Mouse (Mus musculus): ENCODE measurements around the gene Kcnn4.

Kcnn4 gene

DNA sequence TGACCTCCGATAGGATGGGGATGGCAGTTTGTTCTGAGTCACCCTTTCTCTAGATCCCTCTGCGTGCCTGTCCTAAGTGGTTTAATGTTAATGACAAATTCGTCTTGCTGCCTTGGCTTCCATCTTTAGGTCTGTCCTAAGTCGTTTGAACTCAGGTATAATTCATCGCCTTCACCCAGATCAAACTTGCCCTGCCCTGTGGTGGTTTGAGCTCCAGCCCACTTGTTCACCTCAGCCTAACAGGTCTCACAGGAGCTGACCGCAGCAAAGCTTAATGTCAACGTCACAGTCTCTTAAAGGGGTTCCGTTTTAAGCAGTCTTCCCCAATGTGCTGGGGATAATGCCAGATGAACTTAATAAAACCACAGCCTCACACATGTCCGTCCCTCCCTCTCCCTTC is 55.9 kb downstream of the Kcnn4 start:
- no peak for DNase-seq (ENCODE audit: low read depth)

DNA sequence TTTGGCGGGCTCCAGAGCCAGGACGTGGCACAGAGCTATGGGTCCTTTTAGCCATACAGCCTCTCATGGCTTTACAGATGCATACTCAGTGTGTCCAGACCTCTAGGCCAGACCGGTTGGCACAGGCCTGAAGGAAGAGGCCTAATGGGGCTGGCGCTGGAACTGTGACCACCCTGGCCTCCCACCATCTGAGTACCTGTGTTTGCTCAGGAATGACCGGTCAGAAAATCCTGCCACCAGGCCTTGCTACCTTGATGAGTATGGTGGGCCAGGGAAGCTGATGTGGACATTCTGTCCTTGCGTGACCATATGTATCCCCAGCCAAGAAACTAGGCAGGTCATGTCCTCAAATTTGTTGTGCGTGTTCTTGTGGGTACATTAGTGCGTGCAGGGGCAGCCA is 57.1 kb downstream of the Kcnn4 start:
- DNase-seq (ENCODE audit: low read depth): no peak

DNA sequence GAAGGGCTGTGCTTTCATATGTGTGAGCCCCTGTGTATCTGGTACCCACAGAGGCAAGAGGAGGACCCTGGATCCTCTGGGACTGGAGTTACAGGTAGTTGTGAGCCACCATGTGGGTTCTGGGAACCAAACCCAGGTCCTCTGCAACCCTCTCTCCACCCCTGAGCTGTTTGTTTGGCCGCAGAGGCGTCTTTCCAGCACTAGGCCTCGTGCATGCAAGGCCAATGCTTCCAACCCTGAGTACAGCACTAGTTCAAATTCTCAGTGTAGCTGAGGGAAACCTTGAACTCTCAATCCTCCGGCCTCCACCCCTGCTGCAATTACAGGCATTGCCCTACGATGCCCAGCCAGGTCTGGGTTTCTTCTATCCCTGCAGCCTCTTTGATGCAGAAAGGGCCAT is 58.7 kb downstream of the Kcnn4 start:
- DNase-seq (ENCODE audit: low read depth): no peak

DNA sequence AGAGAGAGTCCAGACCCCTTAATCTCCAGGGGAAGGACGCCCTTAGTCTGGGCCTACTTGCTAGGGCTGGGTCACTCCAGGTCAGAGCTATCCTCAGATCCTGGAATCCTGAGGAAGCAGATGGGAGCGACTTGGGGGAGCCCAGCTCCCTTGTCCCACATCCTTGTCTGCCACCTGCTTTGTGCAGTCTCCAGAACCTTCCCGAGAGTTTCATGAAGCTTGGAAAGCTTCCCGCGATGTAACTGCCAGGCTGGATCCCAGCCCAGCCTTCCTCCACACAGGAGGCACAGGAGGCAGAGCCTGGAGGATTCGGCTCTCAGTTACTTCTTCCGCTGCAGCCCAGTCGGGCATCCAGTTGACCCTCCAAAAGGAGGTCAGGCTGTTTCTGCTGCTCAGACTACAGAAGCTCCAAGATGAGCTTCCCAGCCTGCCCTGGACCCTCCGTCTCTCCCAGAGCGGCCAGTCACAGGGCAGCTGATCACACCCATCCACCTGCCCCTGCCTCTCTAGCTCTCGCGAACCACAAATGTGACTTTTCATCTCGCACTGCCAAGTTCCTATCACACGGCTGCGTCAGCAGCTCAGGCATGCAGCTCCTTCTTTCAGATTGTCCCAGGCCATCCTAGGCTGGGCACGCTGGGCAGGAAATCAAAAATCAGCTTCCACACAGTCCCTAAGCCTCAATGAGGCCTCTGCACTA is 59.5 kb downstream of the Kcnn4 start:
- no peak for DNase-seq (ENCODE audit: low read depth)

DNA sequence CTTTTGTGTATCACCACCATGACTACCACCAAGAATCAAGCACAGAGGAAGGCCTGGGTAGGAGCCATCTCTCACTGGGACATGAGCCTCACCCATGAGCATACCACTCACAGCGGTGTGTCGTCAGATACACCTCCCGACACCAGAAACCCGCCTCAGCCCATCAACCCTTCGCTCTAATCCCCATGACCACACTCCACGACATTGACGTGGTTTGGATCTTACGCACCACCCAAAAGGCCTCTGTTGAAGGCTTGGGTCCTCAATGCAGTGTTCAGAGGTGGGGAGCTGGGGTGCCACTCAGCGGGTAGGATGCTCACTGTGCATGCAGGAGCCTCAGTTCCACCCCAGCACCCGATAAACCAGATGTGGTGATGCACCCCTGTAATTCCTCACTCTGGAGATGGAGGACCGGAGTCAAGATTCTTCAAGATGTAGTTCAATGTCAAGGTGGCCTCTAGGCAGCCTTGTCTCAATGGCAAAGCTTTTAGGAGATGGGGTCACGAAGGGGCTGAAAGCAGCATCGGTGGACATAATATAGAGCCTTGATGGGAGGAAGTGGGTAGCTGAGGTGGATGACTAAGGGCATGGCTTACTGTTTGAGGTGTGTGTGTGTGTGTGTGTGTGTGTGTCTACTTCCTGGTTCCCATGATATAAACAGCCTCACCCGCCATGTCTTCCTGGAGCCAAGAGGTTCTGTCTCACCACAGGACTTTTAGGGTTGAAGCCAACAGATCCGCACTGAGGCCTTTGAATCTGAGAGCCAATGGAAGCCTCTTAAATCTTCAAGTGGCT is 60.7 kb downstream of the Kcnn4 start:
- no peak for DNase-seq (ENCODE audit: low read depth)

DNA sequence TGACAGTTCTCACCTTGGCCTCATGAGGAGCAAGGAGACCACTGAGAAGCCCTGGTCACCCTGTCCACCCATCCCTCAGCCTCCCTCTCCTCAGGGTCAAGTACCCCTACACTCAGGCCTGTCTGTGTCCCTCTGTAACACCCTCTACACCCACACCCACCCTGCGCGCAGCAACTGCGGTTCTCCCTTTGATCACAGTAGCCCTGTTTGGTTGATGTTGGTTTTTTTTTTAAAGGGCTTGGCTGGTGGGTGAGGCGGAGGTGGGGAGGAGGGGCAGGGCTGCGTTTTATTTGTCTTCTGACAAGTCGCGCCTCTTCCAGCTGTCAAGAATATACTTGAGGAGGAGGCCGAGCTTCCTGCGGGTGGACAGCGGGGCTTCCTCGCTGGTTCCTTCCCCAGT is 61.6 kb downstream of the Kcnn4 start:
- no peak for DNase-seq (ENCODE audit: low read depth)

DNA sequence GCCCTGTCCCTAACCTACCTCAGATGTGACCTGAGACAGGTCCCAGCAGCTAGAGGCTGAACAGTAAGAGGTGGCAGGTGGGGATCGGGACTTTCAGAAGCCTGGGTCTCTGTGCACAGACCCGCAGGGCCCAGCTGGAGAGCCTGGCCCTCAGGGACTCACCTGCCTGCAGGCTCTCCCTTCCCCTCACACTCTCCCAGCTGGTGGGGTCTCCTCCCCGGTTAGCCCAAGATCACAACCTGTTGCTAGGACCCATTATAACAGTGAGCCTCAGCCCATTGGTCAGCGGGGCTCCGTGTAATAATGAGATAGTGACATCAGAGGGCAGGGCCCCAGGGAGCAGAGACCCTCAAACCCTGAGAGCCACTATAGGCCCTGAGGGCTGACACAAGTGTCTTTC is 65.2 kb downstream of the Kcnn4 start:
- no peak for DNase-seq (ENCODE audit: low read depth)

All from c-Kit-positive CD71-positive TER-119-negative erythroid progenitor cells, embryonic 14.5 days (primary cell).